Mouse (Mus musculus) CD8-positive naive resting alpha-beta T cell, adult 2 months (primary cell): ENCODE results near the gene Scn3b.
A peak's percentile ranks its signal among the peaks of the same experiment; 100 is the strongest.

Source experiments
- DNase-seq, 2 experiments: peaks; one replicate each; pipeline ENCODE4 v3.0.0; 2022; ENCODE audit warnings: low read depth in 2 of 2, low spot score in 2 of 2

Gene Scn3b

GRCm38 (mm10) chr9:40333649-40334396 is 64.8 kb downstream of the Scn3b start:
- DNase-seq: peak; percentile 63 to 66

- no peak for DNase-seq
These were observed 65.6 kb downstream of the Scn3b start for GRCm38 (mm10) chr9:40334617-40335016.

- DNase-seq: no peak
These were observed 67.7 kb downstream of the Scn3b start for GRCm38 (mm10) chr9:40336701-40337100.

- DNase-seq: no peak
These were observed 68.3 kb downstream of the Scn3b start for GRCm38 (mm10) chr9:40337131-40337820.

- DNase-seq: no peak
These were observed 70.6 kb downstream of the Scn3b start for GRCm38 (mm10) chr9:40339578-40339977.
